Mouse (Mus musculus) stomach, postnatal 0 days (tissue): ENCODE measurements around the gene Rnf212. TPM values are rescaled to one million over a fixed set of nuclear protein-coding genes. Genes with fewer than 3 reads are reported as not detected.

ENCODE experiments used
- ATAC-seq: fragments of 200-750 bp; cut with Nextera tagmentation; 2 replicates; pipeline ENCODE4 v1.8.0; 2017; ENCODE audit not compliant: low FRiP score, low TSS enrichment
- DNase-seq: peaks from one replicate; pipeline ENCODE4 v3.0.0-alpha.2; 2016; ENCODE audit warnings: low spot score
- H3K27ac ChIP-seq: fragments of 300-500 bp; sonication (generic); replicated peaks from 2 replicates; pipeline ENCODE4 v1.5.1; 2014; ENCODE audit warnings: mild to moderate bottlenecking, control low read depth
- H3K27me3 ChIP-seq: fragments of 300-500 bp; sonication (generic); 2 replicates; pipeline ENCODE4 v1.6.1; 2014; ENCODE audit warnings: low read length; ENCODE audit not compliant: control insufficient read depth, insufficient read depth
- H3K36me3 ChIP-seq: fragments of 300-500 bp; sonication (generic); 2 replicates; pipeline ENCODE4 v1.6.1; 2014; ENCODE audit warnings: low read length, mixed read lengths; ENCODE audit not compliant: control insufficient read depth, insufficient read depth
- H3K4me1 ChIP-seq: fragments of 300-500 bp; sonication (generic); replicated peaks from 2 replicates; pipeline ENCODE4 v1.6.1; 2014; ENCODE audit warnings: antibody characterized with exemption; ENCODE audit not compliant: control insufficient read depth, insufficient read depth
- H3K4me2 ChIP-seq: fragments of 300-500 bp; sonication (generic); replicated peaks from 2 replicates; pipeline ENCODE4 v1.6.1; 2014; ENCODE audit warnings: low read depth, mild to moderate bottlenecking, control low read depth, moderate library complexity
- H3K4me3 ChIP-seq: fragments of 300-500 bp; sonication (generic); 2 replicates; pipeline ENCODE4 v1.5.1; 2014; ENCODE audit warnings: low read depth, low read length, control low read depth
- H3K9ac ChIP-seq: fragments of 300-500 bp; sonication (generic); 2 replicates; pipeline ENCODE4 v1.6.1; 2014; ENCODE audit warnings: mild to moderate bottlenecking, low read length, control low read depth, mixed read lengths
- H3K9me3 ChIP-seq: fragments of 300-500 bp; sonication (generic); 2 replicates; pipeline ENCODE4 v1.6.1; 2016; ENCODE audit warnings: low read length; ENCODE audit not compliant: control insufficient read depth
- CTCF ChIP-seq: IDR thresholded peaks from 2 replicates; pipeline ENCODE4 v1.5.1; 2016; ENCODE audit warnings: antibody characterized with exemption, low read depth, mild to moderate bottlenecking, moderate library complexity
- EP300 ChIP-seq: optimal IDR thresholded peaks from 2 replicates; pipeline ENCODE3; 2016; ENCODE audit warnings: antibody characterized with exemption
- WGBS: fragments of 180-500 bp; shearing (Covaris S2); extraction: QIAGEN DNeasy Blood & Tissue Kit; methylation state at CpG from one replicate; pipeline ENCODE4 v1.1.7; 2014; 5-methylcytosine and 5-hydroxymethylcytosine counted together
- polyA plus RNA-seq: library from polyadenylated mRNA; unstranded; fragments of >200 nt; fragmentation: Nextera tagmentation; extraction: Ambion mirVana; gene quantifications from 2 replicates; pipeline ENCODE4 v1.2.1, GENCODE M21; 2015

Gene Rnf212
- polyA plus RNA-seq, 1 experiment from 2014 or later = 0.42 TPM

GRCm38 (mm10) chr5:108742596-108742995 lies 32.2 kb downstream of the Rnf212 start:
- H3K4me1 ChIP-seq = no peaks in the 10 kb centered on the region
- ATAC-seq (no peak), DNase-seq (no peak)
- H3K27ac ChIP-seq = no peak overlapping the region
- H3K9ac ChIP-seq = no peak overlapping the region
- H3K27me3 ChIP-seq = no peaks in the 10 kb centered on the region
- H3K9me3 ChIP-seq = no peaks in the 10 kb centered on the region
- no peaks in the 10 kb centered on the region for H3K36me3 ChIP-seq
- H3K4me3 ChIP-seq = no peak overlapping the region
- H3K4me2 ChIP-seq = no peak overlapping the region
- no peak for TF ChIP-seq CTCF
- no peak for TF ChIP-seq EP300
- 61% methylated on average over 2 of the region's 2 CpGs for WGBS

GRCm38 (mm10) chr5:108741844-108742243 lies 32.9 kb downstream of the Rnf212 start:
- no peaks in the 10 kb centered on the region for H3K9me3 ChIP-seq
- no peak overlapping the region for H3K4me3 ChIP-seq
- ATAC-seq (no peak), DNase-seq (no peak)
- no peaks in the 10 kb centered on the region for H3K27me3 ChIP-seq
- TF ChIP-seq EP300 = no peak
- no peak for TF ChIP-seq CTCF
- H3K36me3 ChIP-seq = no peaks in the 10 kb centered on the region
- no peak overlapping the region for H3K4me2 ChIP-seq
- H3K4me1 ChIP-seq = no peaks in the 10 kb centered on the region
- no peak overlapping the region for H3K9ac ChIP-seq
- no peak overlapping the region for H3K27ac ChIP-seq
- WGBS = 66% methylated on average over 2 of the region's 2 CpGs

GRCm38 (mm10) chr5:108727425-108727824 lies 47.4 kb downstream of the Rnf212 start:
- no peaks in the 10 kb centered on the region for H3K4me1 ChIP-seq
- H3K9ac ChIP-seq = no peak overlapping the region
- DNase-seq (no peak), ATAC-seq (no peak)
- H3K27ac ChIP-seq = no peak overlapping the region
- WGBS = 74% methylated on average over 1 of the region's 1 CpGs
- H3K36me3 ChIP-seq = no peaks in the 10 kb centered on the region
- no peaks in the 10 kb centered on the region for H3K9me3 ChIP-seq
- H3K4me3 ChIP-seq = no peak overlapping the region
- no peak overlapping the region for H3K4me2 ChIP-seq
- no peaks in the 10 kb centered on the region for H3K27me3 ChIP-seq
- TF ChIP-seq CTCF = peak; percentile 12; the same call in 1 of the 2 replicates
- no peak for TF ChIP-seq EP300

GRCm38 (mm10) chr5:108726557-108727248 lies 48.1 kb downstream of the Rnf212 start:
- no peaks in the 10 kb centered on the region for H3K27me3 ChIP-seq
- no peak overlapping the region for H3K9ac ChIP-seq
- peak; percentile 85 for ATAC-seq
- peak; percentile 84 for DNase-seq
- H3K4me3 ChIP-seq = no peak overlapping the region
- TF ChIP-seq EP300 = no peak
- TF ChIP-seq CTCF = peak; percentile 89
- 21% methylated on average over 5 of the region's 5 CpGs for WGBS
- H3K36me3 ChIP-seq = no peaks in the 10 kb centered on the region
- H3K4me2 ChIP-seq = no peak overlapping the region
- no peaks in the 10 kb centered on the region for H3K4me1 ChIP-seq
- H3K9me3 ChIP-seq = no peaks in the 10 kb centered on the region
- no peak overlapping the region for H3K27ac ChIP-seq

- Histone ChIP-seq H3K4me2 (no peak overlapping the region), H3K27ac (no peak overlapping the region), H3K9ac (no peak overlapping the region), H3K4me3 (no peak overlapping the region), H3K36me3 (no peaks in the 10 kb centered on the region), H3K27me3 (no peaks in the 10 kb centered on the region), H3K9me3 (no peaks in the 10 kb centered on the region), H3K4me1 (no peaks in the 10 kb centered on the region)
- WGBS = 41% methylated on average over 2 of the region's 2 CpGs
- DNase-seq (no peak), ATAC-seq (peak; percentile 49)
- TF ChIP-seq EP300 = no peak
- TF ChIP-seq CTCF = no peak
Observed at GRCm38 (mm10) chr5:108724006-108724405, 50.8 kb downstream of the Rnf212 start.

- Histone ChIP-seq H3K27ac (no peak overlapping the region), H3K9ac (no peak overlapping the region), H3K4me1 (no peaks in the 10 kb centered on the region), H3K4me3 (no peak overlapping the region), H3K27me3 (no peaks in the 10 kb centered on the region), H3K36me3 (no peaks in the 10 kb centered on the region), H3K4me2 (no peak overlapping the region), H3K9me3 (no peaks in the 10 kb centered on the region)
- DNase-seq (no peak), ATAC-seq (no peak)
- TF ChIP-seq CTCF = peak; percentile 39
- no peak for TF ChIP-seq EP300
- WGBS = 51% methylated on average over 7 of the region's 7 CpGs
Observed at GRCm38 (mm10) chr5:108719761-108720160, 55.0 kb downstream of the Rnf212 start.
